In genomic region chr2:102002974-102003775, GRCm38 (mm10) we compare ENCODE assay signal across 8 mouse cellular contexts.
DNase-seq lines count a peak whose midpoint lies in the region; ATAC-seq lines count a peak whose summit lies in the region.

No protein-coding gene starts in this region.

- peak; percentile 38 for DNase-seq in liver
- DNase-seq in adipocyte (ENCODE audit: low spot score), result no peak
- DNase-seq in thymus, postnatal 4 days, result no peak
- DNase-seq in spleen, postnatal 10 days (ENCODE audit: low spot score in 2 of 2), result no peak

- H3K9me3 ChIP-seq in liver, embryonic 12.5 days (replicated peaks), result no peaks in the 10 kb centered on the region
- H3K9me3 ChIP-seq in forebrain, embryonic 16.5 days (ENCODE audit: control insufficient read depth, low read length), result no peaks in the 10 kb centered on the region
- no peaks in the 10 kb centered on the region for H3K9me3 ChIP-seq in kidney, embryonic 14.5 days (ENCODE audit: control insufficient read depth, low read length)
- no peaks in the 10 kb centered on the region for H3K9me3 ChIP-seq in midbrain, embryonic 13.5 days

- H3K36me3 ChIP-seq in liver, embryonic 12.5 days, result no peaks in the 10 kb centered on the region
- no peaks in the 10 kb centered on the region for H3K36me3 ChIP-seq in forebrain, embryonic 16.5 days (ENCODE audit: control insufficient read depth, insufficient read depth)
- no peaks in the 10 kb centered on the region for H3K36me3 ChIP-seq in kidney, embryonic 14.5 days (ENCODE audit: control insufficient read depth, insufficient read depth, low read length)
- H3K36me3 ChIP-seq in midbrain, embryonic 13.5 days, result no peaks in the 10 kb centered on the region

- no peak overlapping the region for H3K27ac ChIP-seq in liver, embryonic 12.5 days
- H3K27ac ChIP-seq in forebrain, embryonic 16.5 days (ENCODE audit: low read length), result peak overlapping the region; percentile 93
- peak overlapping the region; percentile 67; the same call in 1 of the 2 replicates for H3K27ac ChIP-seq in kidney, embryonic 14.5 days (ENCODE audit: low read depth, low read length)
- H3K27ac ChIP-seq in midbrain, embryonic 13.5 days, result peak overlapping the region; percentile 96

- no peak for ATAC-seq in liver, embryonic 12.5 days
- ATAC-seq in forebrain, embryonic 16.5 days, result peak; percentile 70
- ATAC-seq in kidney, embryonic 14.5 days (ENCODE audit: low FRiP score, low TSS enrichment), result peak; percentile 53
- ATAC-seq in midbrain, embryonic 13.5 days, result peak; percentile 85

- H3K4me2 ChIP-seq in liver, embryonic 12.5 days, result no peak overlapping the region
- H3K4me2 ChIP-seq in forebrain, embryonic 16.5 days (ENCODE audit: low read length), result peak overlapping the region; percentile 37
- H3K4me2 ChIP-seq in kidney, embryonic 14.5 days (replicated peaks; ENCODE audit: low read depth, low read length), result no peak overlapping the region
- peak overlapping the region; percentile 37 for H3K4me2 ChIP-seq in midbrain, embryonic 13.5 days (replicated peaks)

- H3K4me1 ChIP-seq in liver, embryonic 12.5 days, result peaks cover 30% of the 10 kb centered on the region
- peaks cover 69% of the 10 kb centered on the region for H3K4me1 ChIP-seq in forebrain, embryonic 16.5 days (replicated peaks; ENCODE audit: control insufficient read depth, insufficient read depth, low read length)
- H3K4me1 ChIP-seq in kidney, embryonic 14.5 days (ENCODE audit: control insufficient read depth, insufficient read depth, low read length), result peaks cover 59% of the 10 kb centered on the region
- H3K4me1 ChIP-seq in midbrain, embryonic 13.5 days (replicated peaks), result peaks cover 95% of the 10 kb centered on the region

- H3K9ac ChIP-seq in liver, embryonic 12.5 days, result no peak overlapping the region
- peak overlapping the region; percentile 36; the same call in 1 of the 2 replicates for H3K9ac ChIP-seq in forebrain, embryonic 16.5 days (replicated peaks; ENCODE audit: low read depth, low read length)
- H3K9ac ChIP-seq in kidney, embryonic 14.5 days (ENCODE audit: low read depth, low read length), result peak overlapping the region; percentile 9; the same call in 1 of the 2 replicates
- H3K9ac ChIP-seq in midbrain, embryonic 13.5 days (replicated peaks), result peak overlapping the region; percentile 45

- no peaks in the 10 kb centered on the region for H3K27me3 ChIP-seq in liver, embryonic 12.5 days (replicated peaks)
- no peaks in the 10 kb centered on the region for H3K27me3 ChIP-seq in forebrain, embryonic 16.5 days (replicated peaks; ENCODE audit: control insufficient read depth, insufficient read depth, low read length)
- H3K27me3 ChIP-seq in kidney, embryonic 14.5 days (ENCODE audit: control insufficient read depth, insufficient read depth, low read length), result no peaks in the 10 kb centered on the region
- H3K27me3 ChIP-seq in midbrain, embryonic 13.5 days, result no peaks in the 10 kb centered on the region

- H3K4me3 ChIP-seq in liver, embryonic 12.5 days, result no peak overlapping the region
- no peak overlapping the region for H3K4me3 ChIP-seq in forebrain, embryonic 16.5 days (replicated peaks; ENCODE audit: low read length)
- no peak overlapping the region for H3K4me3 ChIP-seq in kidney, embryonic 14.5 days (ENCODE audit: low read length)
- H3K4me3 ChIP-seq in midbrain, embryonic 13.5 days (replicated peaks), result no peak overlapping the region

- WGBS in liver, embryonic 12.5 days (ENCODE audit: insufficient replicate concordance), result 49% methylated on average over 8 of the region's 8 CpGs
- 2% methylated on average over 8 of the region's 8 CpGs for WGBS in forebrain, embryonic 16.5 days
- WGBS in kidney, embryonic 14.5 days, result 16% methylated on average over 8 of the region's 8 CpGs
- WGBS in midbrain, embryonic 13.5 days, result 7% methylated on average over 8 of the region's 8 CpGs

Comparison
In these comparisons a context has a peak if more than half of its experiments do, and no peak if none do; other contexts are left out.
1. H3K4me2 ChIP-seq: peak in forebrain, embryonic 16.5 days (single experiment) and midbrain, embryonic 13.5 days (single experiment); none in liver, embryonic 12.5 days (single experiment) and kidney, embryonic 14.5 days (single experiment).